Mouse (Mus musculus): ENCODE results near the gene Alg11.
A peak's percentile ranks its signal among the peaks of the same experiment; 100 is the strongest.

Gene Alg11

DNA sequence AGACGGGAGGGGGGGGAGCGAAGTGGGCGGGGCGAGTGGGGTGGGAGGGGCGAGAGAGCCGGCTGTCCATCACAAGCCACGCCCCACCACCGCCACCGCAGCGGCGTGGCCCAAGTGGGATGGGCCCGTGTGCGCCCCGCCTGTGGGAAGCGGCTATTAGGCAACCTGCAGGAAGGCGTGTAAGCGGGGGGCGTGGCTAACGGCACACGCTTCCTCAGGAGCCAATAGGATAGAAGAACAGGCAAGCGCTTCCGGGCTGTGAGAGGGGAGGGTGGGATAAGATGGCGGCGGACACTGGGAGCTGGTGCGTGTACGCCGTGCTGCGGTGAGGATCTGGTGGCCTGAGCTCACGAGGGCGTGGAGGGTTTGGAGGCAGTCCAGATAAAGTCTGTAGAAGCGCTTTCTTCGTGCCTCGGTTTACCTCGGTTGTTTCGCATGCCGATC, at the start of gene Alg11:
Gene Alg11, plus strand, starts transcription at position 276 of the 444 bp plus-strand sequence.
- peak; percentile 93 for DNase-seq (ENCODE audit: low spot score)

DNA sequence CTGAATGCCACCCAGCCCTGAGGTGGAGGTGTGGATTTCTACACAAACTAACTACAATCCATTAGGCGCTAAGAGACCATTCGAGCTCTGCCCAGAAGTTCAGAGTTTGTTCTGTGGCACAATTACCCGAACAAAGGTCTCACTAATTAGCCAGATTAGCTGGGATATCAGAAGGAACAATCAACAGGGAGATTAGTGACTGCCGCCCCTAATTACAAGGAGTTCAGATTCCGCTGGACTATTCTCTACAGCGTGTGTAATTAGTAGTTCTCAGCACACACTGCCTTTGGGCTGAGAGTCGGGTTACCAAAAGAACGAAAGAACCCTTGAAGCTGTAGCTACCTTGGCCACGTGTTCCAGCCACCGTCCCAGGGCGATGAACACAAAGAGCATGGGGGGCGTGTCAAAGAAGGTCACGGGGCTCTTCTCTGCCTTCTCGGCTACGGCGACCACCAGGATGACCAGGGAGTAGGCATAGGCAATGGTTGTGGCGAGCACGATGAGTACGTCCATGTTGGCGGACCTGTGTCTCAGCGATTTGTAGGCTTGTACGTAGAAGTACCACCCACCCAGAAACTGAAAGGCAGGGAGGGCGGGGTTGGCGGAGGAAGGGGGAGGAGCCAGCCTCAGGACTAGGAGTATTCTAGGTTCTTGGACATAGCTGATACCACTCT, 47.4 kb upstream of the Alg11 start:
- DNase-seq (ENCODE audit: low spot score), result no peak

DNA sequence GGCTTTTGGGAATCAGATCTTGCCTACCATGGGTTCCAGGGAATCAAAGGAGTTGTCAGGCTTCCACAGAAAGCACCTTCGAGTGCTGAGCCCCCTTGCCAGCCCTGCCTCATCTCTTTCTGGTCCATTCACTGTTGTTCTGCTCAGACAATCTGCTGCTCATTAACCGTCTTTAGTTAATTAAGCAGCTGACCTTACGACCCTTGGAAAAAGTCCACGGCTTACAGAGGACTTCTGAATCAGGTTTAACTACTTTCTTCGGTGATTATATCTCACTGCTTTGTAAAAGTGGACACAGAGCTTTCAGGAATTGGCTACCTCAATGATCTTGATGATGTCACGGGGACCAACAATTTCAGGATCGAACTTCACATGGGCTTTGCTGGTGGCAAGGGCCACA, 42.8 kb upstream of the Alg11 start:
- no peak for DNase-seq (ENCODE audit: low spot score)

DNA sequence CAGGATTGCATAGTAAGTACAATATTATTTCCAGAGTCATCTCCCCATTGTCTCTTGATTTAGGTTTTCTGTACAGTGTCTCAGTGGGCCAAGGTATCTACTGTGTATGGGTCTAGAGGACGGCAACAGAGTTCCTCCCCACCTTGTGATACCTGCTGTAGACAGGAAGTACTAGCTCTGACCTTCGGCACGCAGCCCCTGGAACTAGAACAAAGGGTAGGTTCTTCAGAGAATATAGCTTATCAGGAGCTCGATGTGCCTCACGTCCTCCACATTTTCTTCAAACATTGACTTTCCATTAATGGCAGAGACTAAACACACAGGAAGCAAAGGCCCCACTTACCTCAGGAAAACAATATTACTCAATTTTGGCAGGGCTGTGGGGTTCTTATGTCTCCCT, 41.0 kb upstream of the Alg11 start:
- no peak for DNase-seq (ENCODE audit: low spot score)

DNA sequence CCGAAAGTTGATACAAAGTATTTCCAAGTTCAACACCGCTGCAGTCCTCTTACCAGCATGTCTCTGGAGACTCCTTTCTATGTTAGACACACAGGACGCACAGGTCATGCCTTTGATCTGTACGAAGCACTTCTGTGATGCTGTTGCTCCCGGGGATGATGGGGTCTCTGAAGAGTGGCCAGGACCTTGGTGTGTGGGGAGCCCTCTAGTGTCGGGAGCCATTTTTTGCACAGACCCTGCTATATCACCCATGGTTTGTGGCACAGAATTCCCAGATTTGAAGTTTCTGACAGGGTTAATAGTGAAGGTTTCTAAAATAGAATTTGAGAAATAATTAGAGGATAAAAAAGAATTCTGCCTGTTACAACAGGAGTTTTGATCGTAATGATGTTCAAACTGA, 38.3 kb upstream of the Alg11 start:
- no peak for DNase-seq (ENCODE audit: low spot score)

DNA sequence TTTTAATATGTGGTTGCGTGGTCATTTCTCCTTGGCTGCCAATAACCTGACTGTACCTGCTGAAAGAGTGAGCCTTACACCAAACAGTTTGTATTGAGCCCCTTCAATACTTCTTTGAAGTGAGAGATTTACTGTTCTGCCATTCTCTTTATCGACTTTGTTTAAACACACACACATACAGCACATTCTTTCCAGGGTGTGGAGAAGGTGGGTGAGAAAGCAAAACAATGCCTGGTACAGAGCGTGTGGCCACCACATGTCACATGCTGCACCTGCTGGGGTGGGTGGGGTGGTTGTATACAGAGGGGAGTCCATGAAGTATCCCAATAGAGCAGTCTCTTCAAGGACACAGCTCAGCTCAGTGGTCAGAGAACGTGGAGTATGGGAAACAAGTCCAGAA, 35.3 kb upstream of the Alg11 start:
- no peak for DNase-seq (ENCODE audit: low spot score)

DNA sequence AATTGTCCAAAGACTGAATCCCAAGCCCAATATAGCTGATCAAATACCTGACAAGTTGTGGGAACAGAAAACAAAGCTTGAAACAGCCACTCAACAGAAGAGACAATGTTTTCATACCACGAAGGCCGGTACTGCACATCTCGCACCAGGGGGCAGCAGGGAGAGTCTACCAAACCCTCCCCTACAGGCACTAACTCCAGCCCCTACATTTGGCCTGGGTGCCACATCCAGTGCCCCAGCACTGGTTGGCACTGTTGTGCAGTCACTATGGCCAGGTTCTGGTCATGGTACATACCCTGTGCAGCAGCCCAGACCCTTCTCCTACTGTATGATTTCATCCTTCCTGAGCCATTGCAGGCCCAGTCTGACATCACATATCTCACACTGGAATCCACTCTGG, 31.5 kb upstream of the Alg11 start:
- no peak for DNase-seq (ENCODE audit: low spot score)

DNA sequence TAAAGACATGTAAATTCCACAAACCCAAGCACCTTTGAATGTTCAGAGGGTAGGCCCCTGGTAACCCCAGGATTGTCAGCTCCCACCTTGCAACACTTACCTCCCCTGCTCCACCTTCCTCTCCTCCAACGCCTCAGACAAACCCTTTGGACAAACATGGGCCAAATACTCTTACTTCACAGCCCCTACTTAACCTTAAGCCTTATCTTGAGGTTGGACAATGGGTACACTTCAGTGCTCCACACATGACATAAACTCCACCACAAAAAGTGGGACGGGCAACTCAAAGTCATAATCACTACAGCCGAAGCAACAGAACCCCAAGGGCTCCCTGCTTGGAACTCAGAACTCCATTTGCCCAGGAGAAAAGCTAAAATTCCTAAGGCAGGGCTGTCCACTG, 29.5 kb upstream of the Alg11 start:
- DNase-seq (ENCODE audit: low spot score), result no peak

DNA sequence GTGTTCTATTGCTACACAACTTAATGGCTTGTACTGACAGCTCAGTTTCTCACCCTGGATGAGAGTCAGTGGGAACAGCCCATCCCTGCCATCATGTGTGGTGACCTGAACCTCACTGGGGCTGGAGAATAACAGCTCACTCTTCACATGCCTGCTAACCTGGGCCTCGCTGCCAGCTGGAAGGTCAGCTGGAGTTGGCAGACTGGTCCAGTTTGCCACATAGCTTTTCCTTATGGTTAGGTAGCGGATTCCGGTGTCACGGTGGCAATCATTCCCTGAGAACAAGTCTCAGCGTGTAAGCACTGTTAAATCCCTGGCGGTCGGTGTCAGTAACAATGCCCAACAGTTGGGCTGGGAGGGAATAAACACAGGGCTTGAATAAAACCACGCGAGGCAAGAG, 24.4 kb upstream of the Alg11 start:
- DNase-seq (ENCODE audit: low spot score), result no peak

DNA sequence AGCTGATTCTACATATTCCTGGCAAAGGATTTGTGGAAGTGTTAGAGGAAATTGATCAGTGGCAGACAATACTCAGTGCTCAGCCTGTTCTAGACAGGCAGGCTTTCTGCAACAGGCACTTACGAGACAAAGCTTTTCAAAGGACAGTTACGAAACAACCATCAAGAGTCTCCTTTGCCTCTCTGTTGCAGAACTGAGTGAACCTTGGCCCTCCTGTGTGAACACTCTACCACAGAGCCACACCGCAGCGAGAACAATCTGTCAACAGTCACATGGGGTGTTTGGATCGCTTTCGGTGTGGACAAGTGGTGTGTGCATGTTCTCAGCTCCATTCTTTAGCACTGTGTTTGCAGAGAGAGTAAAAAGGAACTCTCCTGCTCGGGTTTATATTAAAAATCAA, 23.5 kb upstream of the Alg11 start:
- DNase-seq (ENCODE audit: low spot score), result no peak

DNA sequence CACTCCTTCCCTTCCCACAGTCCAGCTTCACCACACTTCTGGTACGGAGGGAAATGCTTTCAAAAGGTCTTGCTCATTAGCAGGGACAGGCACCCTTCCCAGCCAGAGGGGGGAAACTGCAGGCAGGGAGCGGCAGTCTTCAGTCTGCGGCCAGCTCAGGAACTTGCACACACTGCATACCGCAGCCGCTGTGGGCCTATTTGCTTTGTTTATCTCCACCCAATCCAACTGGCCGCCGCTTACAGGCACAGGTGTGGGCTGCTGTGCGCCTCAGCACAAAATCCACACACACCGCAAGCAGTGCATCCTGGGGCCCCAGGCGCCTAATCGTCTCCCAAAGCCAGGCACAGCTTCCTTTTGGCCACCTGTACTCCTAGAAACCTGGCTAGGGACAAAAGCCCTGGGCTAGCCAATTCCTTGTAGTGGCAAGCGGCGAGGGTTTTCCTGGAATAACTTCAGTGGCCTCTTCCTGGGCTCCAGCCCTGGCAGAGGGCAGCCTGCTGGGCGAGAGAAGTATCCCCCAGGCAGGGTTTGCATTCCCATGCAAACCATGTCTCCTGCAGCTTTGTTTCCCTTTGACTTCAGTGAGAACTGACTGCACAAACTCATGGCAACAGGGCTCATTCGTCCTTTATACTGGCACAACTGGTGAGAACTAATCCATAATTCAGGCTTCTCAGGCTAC, 20.9 kb upstream of the Alg11 start:
- no peak for DNase-seq (ENCODE audit: low spot score)

DNA sequence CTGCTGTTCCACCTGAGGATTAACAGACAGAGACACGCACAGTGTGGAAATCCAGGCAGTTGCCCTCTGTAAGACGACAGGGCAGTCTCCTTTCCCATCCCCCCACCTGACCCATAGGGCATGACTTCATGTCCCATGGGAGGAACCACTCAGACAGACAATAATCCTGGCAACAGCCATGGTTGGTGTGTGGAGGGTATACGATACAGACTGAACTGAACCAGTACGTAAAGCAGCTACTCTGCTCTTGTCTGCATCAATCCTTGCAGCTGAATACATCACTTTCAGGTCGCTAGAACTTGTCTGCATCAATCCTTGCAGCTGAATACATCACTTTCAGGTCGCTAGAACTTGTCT, 20.4 kb upstream of the Alg11 start:
- DNase-seq (ENCODE audit: low spot score), result no peak

DNA sequence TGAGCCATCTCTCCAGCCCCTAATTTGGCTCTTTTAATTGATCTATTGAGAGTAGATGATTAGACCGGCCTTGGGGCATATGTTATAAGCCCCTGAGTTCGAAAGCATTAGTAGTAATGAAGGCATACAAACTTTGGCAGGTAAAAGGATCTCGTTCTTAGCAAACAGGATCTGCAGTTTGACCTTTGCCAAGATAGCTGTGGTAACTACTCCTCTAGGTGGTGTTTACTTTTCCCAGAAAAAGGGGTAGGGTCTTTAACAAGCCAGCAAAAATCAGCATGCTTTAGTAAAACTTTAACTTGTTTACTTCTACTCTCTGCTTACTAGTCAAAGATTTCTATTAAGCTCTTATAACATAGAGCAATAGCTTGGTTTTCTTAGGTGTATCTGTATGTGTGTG, 18.0 kb upstream of the Alg11 start:
- no peak for DNase-seq (ENCODE audit: low spot score)

DNA sequence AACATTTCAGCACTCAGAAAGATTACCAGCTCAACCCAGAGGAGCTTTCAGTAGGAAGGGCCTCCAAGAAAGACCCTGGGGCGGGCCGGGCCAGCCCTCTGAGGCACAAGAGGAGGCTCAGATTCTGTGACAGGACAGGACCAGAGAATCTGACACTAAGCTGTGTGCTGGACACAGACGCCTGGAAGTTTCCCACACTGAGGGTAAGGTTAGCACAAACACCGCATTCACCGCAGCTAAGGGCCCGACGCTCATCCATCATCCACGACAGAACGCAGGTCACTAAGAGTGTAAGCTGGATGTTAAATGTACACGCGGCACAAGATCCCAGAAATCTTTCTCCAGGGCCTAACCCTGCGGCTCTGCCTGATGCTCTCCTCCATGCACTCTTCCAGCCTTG, 16.8 kb upstream of the Alg11 start:
- DNase-seq (ENCODE audit: low spot score), result no peak

DNA sequence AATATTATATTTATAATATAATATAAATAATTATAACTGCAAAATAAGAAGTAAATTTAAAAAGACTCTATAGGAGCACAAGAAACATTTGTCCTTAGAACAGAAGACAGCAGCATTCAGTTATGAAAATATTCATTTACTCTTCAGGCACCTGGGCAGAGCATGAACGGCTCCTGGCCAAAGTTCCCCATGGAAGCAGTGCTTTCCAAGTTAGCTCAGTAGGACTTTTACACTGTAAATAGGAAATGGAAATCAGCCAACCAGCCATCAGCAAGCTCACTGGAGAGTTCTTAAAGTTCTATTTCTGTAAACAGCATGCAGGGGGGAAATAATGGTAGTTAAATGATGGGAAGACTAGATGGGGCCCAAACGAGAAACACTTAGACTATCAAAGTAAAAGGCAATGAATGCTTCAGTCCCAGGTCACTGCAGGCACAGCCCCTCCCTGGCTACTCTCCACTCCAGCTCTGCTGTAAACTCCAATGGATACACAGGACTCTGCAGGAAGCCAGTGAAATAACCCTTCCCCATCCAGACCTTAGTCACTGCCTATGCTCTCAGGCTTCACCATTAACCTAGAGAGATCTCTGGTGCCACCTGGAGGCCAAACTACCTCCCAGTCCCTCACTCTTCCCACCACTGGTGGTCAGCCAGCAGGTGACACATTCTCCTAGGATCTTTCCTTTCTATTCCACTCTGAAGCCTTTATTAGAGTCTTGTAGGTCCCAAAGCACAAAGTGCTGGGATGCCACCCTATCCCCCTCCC, 12.6 kb upstream of the Alg11 start:
- peak; percentile 23 for DNase-seq (ENCODE audit: low spot score)

DNA sequence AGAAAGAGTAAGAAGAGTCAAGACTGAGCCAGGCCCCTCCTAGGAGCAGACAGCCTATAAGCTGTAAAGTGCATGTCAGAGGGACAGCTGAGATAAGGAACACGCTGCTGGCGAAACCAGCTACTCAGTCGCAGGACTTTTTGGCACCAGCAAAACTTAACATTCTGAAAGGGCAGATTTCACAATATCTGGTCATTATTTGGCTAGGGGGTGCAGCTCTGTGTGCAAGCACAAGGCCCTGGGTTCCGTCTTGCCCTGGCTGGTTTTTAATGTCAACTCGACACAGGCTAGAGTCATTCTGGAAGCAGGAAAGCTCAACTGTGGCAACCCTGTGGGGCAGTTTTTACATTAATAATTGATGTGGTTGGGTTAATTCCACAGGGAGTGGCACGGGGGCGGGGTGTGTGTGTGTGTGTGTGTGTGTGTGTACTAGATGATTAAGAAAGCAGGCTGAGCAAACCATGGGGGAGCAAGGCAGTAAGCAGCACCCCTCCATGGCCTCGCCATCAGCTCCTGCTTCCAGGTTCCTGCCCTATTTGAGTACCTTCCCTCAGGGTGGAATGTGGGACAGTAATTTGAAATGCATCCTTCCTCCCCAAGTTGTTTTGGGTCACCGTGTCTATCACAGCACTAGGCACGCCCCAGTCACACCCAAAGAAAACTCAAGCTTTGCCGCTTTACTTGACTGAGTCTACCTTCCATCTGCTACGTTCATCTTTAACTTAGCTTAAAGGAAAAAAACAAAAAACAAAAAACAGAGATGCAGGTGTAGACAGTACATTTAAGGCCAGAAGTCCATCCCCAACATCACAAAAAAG, 5.6 kb upstream of the Alg11 start:
- peak; percentile 33 for DNase-seq (ENCODE audit: low spot score)

DNA sequence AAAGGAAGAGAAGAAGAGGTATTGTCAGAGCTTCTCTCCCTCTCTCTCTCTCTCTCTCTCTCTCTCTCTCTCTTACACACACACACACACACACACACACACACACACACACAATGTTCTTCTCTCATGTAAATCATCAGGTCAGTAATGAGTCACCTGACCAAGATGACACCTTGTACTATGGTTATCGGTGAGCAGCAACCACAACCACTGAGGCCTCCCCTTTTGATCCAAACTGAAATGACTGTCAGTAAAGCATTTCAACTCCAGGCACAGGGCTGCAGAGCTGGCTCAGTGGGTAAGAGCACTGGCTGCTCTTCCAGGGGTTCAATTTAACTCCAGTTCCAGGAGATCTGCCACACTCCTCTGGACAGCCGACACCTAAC, 5.0 kb upstream of the Alg11 start:
- no peak for DNase-seq (ENCODE audit: low spot score)

DNA sequence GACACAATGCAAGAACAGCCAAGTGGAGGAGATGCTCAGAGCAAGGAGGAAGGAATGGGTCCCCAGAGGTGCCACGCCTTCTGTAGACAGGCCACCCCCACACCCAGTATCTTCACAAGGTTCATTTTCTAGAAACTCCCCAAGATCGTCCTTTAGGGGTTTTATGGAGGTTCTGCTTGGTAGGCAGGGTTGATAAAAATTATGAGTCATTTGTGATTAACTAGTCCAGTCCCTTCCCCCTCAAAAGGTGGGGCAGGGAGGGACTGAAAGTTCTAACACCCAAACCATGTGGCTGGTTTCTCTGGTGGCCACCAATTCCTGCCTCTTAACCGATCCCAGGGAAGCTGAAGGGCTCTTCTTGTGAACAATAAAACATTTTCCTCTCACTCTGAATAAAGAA, 3.7 kb upstream of the Alg11 start:
- DNase-seq (ENCODE audit: low spot score), result no peak

DNA sequence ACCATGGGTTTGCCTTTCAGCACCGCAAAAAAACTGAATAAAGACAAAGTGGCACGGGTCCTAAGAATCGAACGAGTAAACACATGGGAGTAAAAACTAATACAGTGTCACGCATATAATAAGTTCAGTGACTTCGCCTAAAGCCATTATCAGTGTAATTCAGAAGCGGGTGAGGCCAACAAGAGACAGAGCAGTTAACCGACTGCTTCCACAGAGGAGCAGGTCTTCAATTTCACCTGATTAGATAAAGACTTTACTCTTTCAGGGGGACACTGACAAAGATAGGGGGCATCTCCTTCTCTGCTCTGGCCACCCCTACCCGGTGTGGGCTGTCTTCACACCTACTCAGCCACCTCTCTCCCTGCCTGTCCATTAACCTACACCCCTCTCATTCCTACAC, 2.2 kb upstream of the Alg11 start:
- no peak for DNase-seq (ENCODE audit: low spot score)

DNA sequence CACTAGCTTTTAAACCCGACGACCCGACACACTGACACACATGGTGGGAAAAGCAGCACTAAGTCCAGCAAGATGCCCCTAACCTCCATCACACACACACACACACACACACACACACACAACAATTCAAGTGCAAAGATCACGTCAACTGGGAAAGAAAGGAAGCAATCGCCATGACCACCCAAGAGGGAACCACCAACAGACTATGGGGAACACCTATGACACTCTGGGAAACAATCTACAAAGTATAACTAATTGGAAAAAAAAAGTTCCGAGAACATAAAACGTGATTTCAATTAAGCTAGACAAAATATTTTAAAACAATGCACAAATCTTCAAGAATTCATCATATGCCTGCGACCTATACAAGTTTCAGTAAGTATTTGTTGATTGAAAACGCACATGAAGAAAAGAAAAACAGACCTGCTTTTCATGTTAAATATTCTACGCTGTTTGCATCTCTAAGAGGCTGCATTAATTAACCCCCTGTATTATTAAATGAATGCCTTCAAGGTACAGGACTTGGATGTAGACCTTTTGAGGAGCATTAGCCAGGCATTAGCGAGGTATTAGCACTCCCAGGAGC, 1.3 kb upstream of the Alg11 start:
- DNase-seq (ENCODE audit: low spot score), result no peak

DNA sequence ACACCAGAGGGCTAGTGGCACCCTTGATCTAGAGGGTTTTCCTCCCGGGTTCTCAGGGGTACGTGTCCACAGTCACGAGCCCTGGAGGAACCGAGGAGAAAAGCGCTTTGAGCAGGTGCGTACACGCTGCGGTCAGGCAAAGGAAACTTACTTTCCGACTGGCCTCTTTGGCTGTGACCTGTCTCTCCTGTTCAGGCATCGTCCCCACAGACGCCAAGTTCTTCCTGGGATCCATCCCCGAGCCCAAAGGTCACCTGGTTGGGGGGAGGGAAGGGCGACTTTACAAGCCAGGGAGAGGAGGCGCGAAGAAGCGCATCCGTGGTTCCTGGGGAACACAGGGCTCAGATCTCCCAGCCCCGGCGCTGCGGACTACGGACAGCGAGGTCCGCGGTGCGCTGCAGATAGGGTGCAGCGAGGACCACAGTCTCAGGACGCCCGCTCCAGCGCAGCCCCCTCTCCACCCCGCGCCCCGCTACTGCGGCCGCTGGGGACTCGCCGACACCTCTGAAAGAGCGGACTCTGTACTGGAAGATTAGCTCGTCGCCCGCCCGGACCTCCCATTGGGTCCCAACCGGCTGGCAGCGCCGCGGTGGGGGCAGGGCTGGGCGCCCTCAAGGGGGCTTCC, 588 bp upstream of the Alg11 start, which contains the start of gene Atp7b:
Gene Atp7b, minus strand, starts transcription at position 485 of the 625 bp plus-strand sequence.
- DNase-seq (ENCODE audit: low spot score), result peak; percentile 56

DNA sequence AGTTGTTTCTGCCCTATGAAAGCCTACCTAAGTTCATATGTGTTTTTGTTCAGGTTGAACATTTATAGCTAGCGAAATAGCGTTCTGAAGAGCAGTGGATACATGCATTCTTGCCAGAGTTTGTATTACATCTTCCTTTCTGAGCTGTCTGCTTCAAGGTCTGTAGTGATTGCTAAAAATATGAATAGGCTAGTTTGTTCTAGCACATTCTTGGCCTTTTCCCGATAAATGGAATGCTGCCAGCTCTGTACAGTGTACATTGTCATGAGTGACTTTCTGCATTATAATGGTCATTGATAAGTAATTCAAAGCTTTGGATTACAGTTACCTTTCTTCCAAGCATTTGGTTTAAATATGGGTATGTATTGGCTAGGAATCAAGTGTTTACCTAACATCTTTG, 605 bp downstream of the Alg11 start:
- DNase-seq (ENCODE audit: low spot score), result no peak

Measured in spleen, adult 12 weeks (tissue).